Mouse (Mus musculus) bone marrow, adult 2 months (tissue): Measurements from ENCODE around the gene Fdxr.

Experiments used
- CTCF ChIP-seq: fragments of 200-500 bp; IDR thresholded peaks from 2 replicates; pipeline ENCODE4 v1.5.1; 2011; ENCODE audit warnings: low read length, control low read depth; ENCODE audit not compliant: control insufficient read depth, insufficient read depth
- POLR2A ChIP-seq: fragments of 200-500 bp; IDR thresholded peaks from 2 replicates; pipeline ENCODE4 v1.6.1; 2011; ENCODE audit warnings: low read depth, mild to moderate bottlenecking, control low read depth, low read length, borderline replicate concordance; ENCODE audit not compliant: control insufficient read depth

GRCm38 (mm10) chr11:115231168-115231915 is 45.5 kb downstream of the Fdxr start:
- TF ChIP-seq CTCF (no peak), POLR2A (no peak)
